Mouse (Mus musculus) ES-Bruce4 (cell line): Measurements from ENCODE around the gene Ubqln1. TPM values are rescaled to one million over a fixed set of nuclear protein-coding genes. Genes with fewer than 3 reads are reported as not detected.

ENCODE experiments used
- H3K27ac ChIP-seq: 2 replicates; pipeline ENCODE4 v1.5.1; 2012; ENCODE audit warnings: low read length, inconsistent platforms; ENCODE audit not compliant: insufficient read depth
- H3K27me3 ChIP-seq: 2 replicates; pipeline ENCODE4 v1.6.1; 2012; ENCODE audit warnings: mild to moderate bottlenecking, low read length, inconsistent platforms; ENCODE audit not compliant: control insufficient read depth, poor library complexity, insufficient read depth, severe bottlenecking
- H3K36me3 ChIP-seq: 2 replicates; pipeline ENCODE4 v1.6.1; 2012; ENCODE audit warnings: inconsistent platforms, mild to moderate bottlenecking, low read length, moderate library complexity; ENCODE audit not compliant: control insufficient read depth, poor library complexity, insufficient read depth, severe bottlenecking
- H3K4me1 ChIP-seq: one replicate; pipeline ENCODE4 v1.8.1; 2011; ENCODE audit warnings: low read length; ENCODE audit not compliant: control insufficient read depth, insufficient read depth
- H3K4me3 ChIP-seq: 2 replicates; pipeline ENCODE4 v1.5.1; 2011; ENCODE audit warnings: low read depth, mild to moderate bottlenecking, low read length
- H3K9ac ChIP-seq: 2 replicates; pipeline ENCODE4 v1.6.1; 2012; ENCODE audit warnings: low read depth, mild to moderate bottlenecking, inconsistent platforms; ENCODE audit not compliant: poor library complexity, severe bottlenecking
- H3K9me3 ChIP-seq: replicated peaks from 2 replicates; pipeline ENCODE4 v1.6.1; 2012; ENCODE audit warnings: mild to moderate bottlenecking, low read length, inconsistent platforms; ENCODE audit not compliant: control insufficient read depth, poor library complexity, insufficient read depth, severe bottlenecking
- CTCF ChIP-seq: IDR thresholded peaks from one replicate; pipeline ENCODE4 v1.8.1; 2011; ENCODE audit warnings: low read depth, low read length
- EP300 ChIP-seq: IDR thresholded peaks from 2 replicates; pipeline ENCODE4 v1.6.1; 2011; ENCODE audit warnings: low read depth, low read length; ENCODE audit not compliant: insufficient read depth
- POLR2A ChIP-seq: IDR thresholded peaks from one replicate; pipeline ENCODE4 v1.8.1; 2011; ENCODE audit warnings: low read length; ENCODE audit not compliant: insufficient read depth
- polyA plus RNA-seq: library from polyadenylated mRNA; stranded (reverse); fragments of >200 nt; gene quantifications from 2 replicates; pipeline ENCODE4 v1.2.4, GENCODE M21; 2011; ENCODE audit warnings: low read depth; ENCODE audit not compliant: missing spikeins, insufficient read depth, insufficient read length

Gene Ubqln1
- polyA plus RNA-seq, 1 experiment: 182 TPM

- Histone ChIP-seq H3K36me3 (0 out of 2 replicates have a peak, but pooled peaks cover 4% of the 10 kb centered on the region), H3K27ac (no peak overlapping the region), H3K4me3 (peak overlapping the region; percentile 88), H3K27me3 (no peaks in the 10 kb centered on the region), H3K4me1 (no peaks in the 10 kb centered on the region), H3K9ac (no peak overlapping the region), H3K9me3 (no peaks in the 10 kb centered on the region)
- TF ChIP-seq CTCF (no peak), EP300 (no peak), POLR2A (no peak)
Measured at GRCm38 (mm10) chr13:58157036-58157435, 58.4 kb downstream of the Ubqln1 start.

- 0 out of 2 replicates have a peak, but pooled peaks cover 4% of the 10 kb centered on the region for H3K36me3 ChIP-seq
- H3K4me1 ChIP-seq: no peaks in the 10 kb centered on the region
- H3K27ac ChIP-seq: no peak overlapping the region
- H3K9ac ChIP-seq: no peak overlapping the region
- no peak overlapping the region for H3K4me3 ChIP-seq
- no peaks in the 10 kb centered on the region for H3K9me3 ChIP-seq
- TF ChIP-seq POLR2A (no peak), CTCF (no peak), EP300 (no peak)
- H3K27me3 ChIP-seq: no peaks in the 10 kb centered on the region
Measured at GRCm38 (mm10) chr13:58156031-58156430, 59.4 kb downstream of the Ubqln1 start.

GRCm38 (mm10) chr13:58150442-58150841 lies 65.0 kb downstream of the Ubqln1 start:
- H3K27me3 ChIP-seq: no peaks in the 10 kb centered on the region

GRCm38 (mm10) chr13:58149629-58150028 lies 65.8 kb downstream of the Ubqln1 start:
- TF ChIP-seq POLR2A (no peak), EP300 (no peak), CTCF (no peak)
- no peak overlapping the region for H3K9ac ChIP-seq

More at GRCm38 (mm10) chr13:58150442-58150841, 65.0 kb downstream of the Ubqln1 start:
- H3K9me3 ChIP-seq: peaks cover 2% of the 10 kb centered on the region; the same call in 1 of the 2 replicates
- no peak overlapping the region for H3K27ac ChIP-seq
- no peak overlapping the region for H3K9ac ChIP-seq
- no peaks in the 10 kb centered on the region for H3K36me3 ChIP-seq
- TF ChIP-seq CTCF (no peak), POLR2A (no peak), EP300 (no peak)
- H3K4me3 ChIP-seq: no peak overlapping the region
- no peaks in the 10 kb centered on the region for H3K4me1 ChIP-seq

GRCm38 (mm10) chr13:58149033-58149558 lies 66.4 kb downstream of the Ubqln1 start:
- no peak for TF ChIP-seq EP300
- TF ChIP-seq POLR2A: no peak
- peak; percentile 3 for TF ChIP-seq CTCF
- H3K4me3 ChIP-seq: no peak overlapping the region
- H3K36me3 ChIP-seq: no peaks in the 10 kb centered on the region
- H3K27me3 ChIP-seq: no peaks in the 10 kb centered on the region
- peaks cover 2% of the 10 kb centered on the region; the same call in 1 of the 2 replicates for H3K9me3 ChIP-seq
- no peaks in the 10 kb centered on the region for H3K4me1 ChIP-seq
- no peak overlapping the region for H3K27ac ChIP-seq
- H3K9ac ChIP-seq: peak overlapping the region; percentile 46; the same call in 1 of the 2 replicates

More at GRCm38 (mm10) chr13:58149629-58150028, 65.8 kb downstream of the Ubqln1 start:
- Histone ChIP-seq H3K36me3 (no peaks in the 10 kb centered on the region), H3K9me3 (peaks cover 2% of the 10 kb centered on the region; the same call in 1 of the 2 replicates), H3K4me1 (no peaks in the 10 kb centered on the region), H3K27ac (no peak overlapping the region), H3K27me3 (no peaks in the 10 kb centered on the region), H3K4me3 (no peak overlapping the region)

- H3K4me1 ChIP-seq: no peaks in the 10 kb centered on the region
- peaks cover 2% of the 10 kb centered on the region; the same call in 1 of the 2 replicates for H3K9me3 ChIP-seq
- no peak for TF ChIP-seq CTCF
- TF ChIP-seq EP300: no peak
- TF ChIP-seq POLR2A: no peak
- H3K9ac ChIP-seq: peak overlapping the region; percentile 46; the same call in 1 of the 2 replicates
- peak overlapping the region; percentile 39 for H3K4me3 ChIP-seq
- no peak overlapping the region for H3K27ac ChIP-seq
- no peaks in the 10 kb centered on the region for H3K36me3 ChIP-seq
- H3K27me3 ChIP-seq: no peaks in the 10 kb centered on the region
Measured at GRCm38 (mm10) chr13:58148256-58148831, 67.1 kb downstream of the Ubqln1 start.
